Mouse (Mus musculus): ENCODE measurements around the gene Clec12a. TPM values are rescaled to one million over a fixed set of nuclear protein-coding genes. Genes with fewer than 3 reads are reported as not detected.

Gene Clec12a
- polyA plus RNA-seq, 1 experiment from 2014 or later = 0.39 TPM

- Histone ChIP-seq H3K27me3 (ENCODE audit: control insufficient read depth, insufficient read depth, low read length) (no peaks in the 10 kb centered on the region), H3K9ac (ENCODE audit: low read length) (no peak within 1 kb of the TSS), H3K27ac (ENCODE audit: low read depth, low read length) (no peak within 1 kb of the TSS), H3K4me1 (replicated peaks; ENCODE audit: control insufficient read depth, insufficient read depth, low read length) (no peaks in the 10 kb centered on the region), H3K4me3 (ENCODE audit: low read depth, low read length) (no peak within 1 kb of the TSS), H3K36me3 (ENCODE audit: control insufficient read depth, insufficient read depth, low read length) (no peaks in the 10 kb centered on the region), H3K4me2 (ENCODE audit: low read depth, low read length, severe bottlenecking) (no peak within 1 kb of the TSS), H3K9me3 (ENCODE audit: control insufficient read depth, low read length) (no peaks in the 10 kb centered on the region)
- WGBS = 88% methylated on average over 2 of the region's 2 CpGs
- ATAC-seq (replicated peaks; ENCODE audit: low FRiP score) (no peak), DNase-seq (ENCODE audit: low spot score) (no peak)
Measured at GRCm38 (mm10) chr6:129408562-129408961, 66.1 kb downstream of the Clec12a start, which contains the start of gene Clec9a. Clec9a (plus strand) TSS chr6:129408862.

- 89% methylated on average over 1 of the region's 1 CpGs for WGBS
- H3K36me3 ChIP-seq (ENCODE audit: control insufficient read depth, insufficient read depth, low read length) = no peaks in the 10 kb centered on the region
- no peak overlapping the region for H3K4me2 ChIP-seq (ENCODE audit: low read depth, low read length, severe bottlenecking)
- H3K27ac ChIP-seq (ENCODE audit: low read depth, low read length) = no peak overlapping the region
- H3K9me3 ChIP-seq (ENCODE audit: control insufficient read depth, low read length) = no peaks in the 10 kb centered on the region
- no peaks in the 10 kb centered on the region for H3K4me1 ChIP-seq (replicated peaks; ENCODE audit: control insufficient read depth, insufficient read depth, low read length)
- H3K9ac ChIP-seq (ENCODE audit: low read length) = no peak overlapping the region
- H3K4me3 ChIP-seq (ENCODE audit: low read depth, low read length) = no peak overlapping the region
- ATAC-seq (replicated peaks; ENCODE audit: low FRiP score) (no peak), DNase-seq (ENCODE audit: low spot score) (no peak)
- no peaks in the 10 kb centered on the region for H3K27me3 ChIP-seq (ENCODE audit: control insufficient read depth, insufficient read depth, low read length)
Measured at GRCm38 (mm10) chr6:129414177-129414576, 71.7 kb downstream of the Clec12a start.

Other genes starting within 250 kb of the Clec12a start
- not detected in 2 replicates for gene Clec2e, start 241.8 kb upstream of the Clec12a start, polyA plus RNA-seq (2014; fragmentation: Nextera tagmentation; extraction: Ambion mirVana)
- not detected in 2 replicates for gene Clec2d, start 162.1 kb upstream of the Clec12a start, polyA plus RNA-seq (2014; fragmentation: Nextera tagmentation; extraction: Ambion mirVana)
- gene Cd69, start 67.3 kb upstream of the Clec12a start, polyA plus RNA-seq (2014; fragmentation: Nextera tagmentation; extraction: Ambion mirVana) = not detected in 2 replicates
- gene 4922502D21Rik, start 10.9 kb upstream of the Clec12a start, polyA plus RNA-seq (2014; fragmentation: Nextera tagmentation; extraction: Ambion mirVana) = not detected in 2 replicates
- gene Clec12b, start 43.2 kb downstream of the Clec12a start, polyA plus RNA-seq (2014; fragmentation: Nextera tagmentation; extraction: Ambion mirVana) = not detected in 2 replicates
- 7.5 and 12.3 TPM in 2 replicates for gene Clec1b, start 54.6 kb downstream of the Clec12a start, polyA plus RNA-seq (2014; fragmentation: Nextera tagmentation; extraction: Ambion mirVana)
- 0.33 and 0.51 TPM in 2 replicates for gene Clec9a, start 66.2 kb downstream of the Clec12a start, polyA plus RNA-seq (2014; fragmentation: Nextera tagmentation; extraction: Ambion mirVana)
- 0.65 and 0.75 TPM in 2 replicates for gene Clec1a, start 109.3 kb downstream of the Clec12a start, polyA plus RNA-seq (2014; fragmentation: Nextera tagmentation; extraction: Ambion mirVana)
- gene Olr1, start 164.5 kb downstream of the Clec12a start, polyA plus RNA-seq (2014; fragmentation: Nextera tagmentation; extraction: Ambion mirVana) = not detected in 2 replicates
- gene Tmem52b, start 169.9 kb downstream of the Clec12a start, polyA plus RNA-seq (2014; fragmentation: Nextera tagmentation; extraction: Ambion mirVana) = not detected in 2 replicates
- gene Gabarapl1, start 190.5 kb downstream of the Clec12a start, polyA plus RNA-seq (2014; fragmentation: Nextera tagmentation; extraction: Ambion mirVana) = 21.5 and 22.4 TPM in 2 replicates
- not detected in 2 replicates for gene Klre1, start 235.2 kb downstream of the Clec12a start, polyA plus RNA-seq (2014; fragmentation: Nextera tagmentation; extraction: Ambion mirVana)
- not detected in 2 replicates for gene Klrd1, start 249.1 kb downstream of the Clec12a start, polyA plus RNA-seq (2014; fragmentation: Nextera tagmentation; extraction: Ambion mirVana)